Mouse (Mus musculus): Measurements from ENCODE around the gene Olfr764-ps1. TPM values are rescaled to one million over a fixed set of nuclear protein-coding genes. Genes with fewer than 3 reads are reported as not detected.

Olfr764-ps1 gene
- polyA plus RNA-seq, 1 experiment from 2014 or later: not detected

Other genes with a start within 250 kb of the Olfr764-ps1 start
- 0.65 and 0.80 TPM in 2 replicates for gene Mmp19, start 249.0 kb downstream of the Olfr764-ps1 start, polyA plus RNA-seq (2014; fragmentation: Nextera tagmentation; extraction: Ambion mirVana)
- gene Dnajc14, start 235.8 kb downstream of the Olfr764-ps1 start, polyA plus RNA-seq (2014; fragmentation: Nextera tagmentation; extraction: Ambion mirVana): 34.6 and 35.1 TPM in 2 replicates
- gene Tmem198b, start 235.5 kb downstream of the Olfr764-ps1 start, polyA plus RNA-seq (2014; fragmentation: Nextera tagmentation; extraction: Ambion mirVana): 13.3 and 14.8 TPM in 2 replicates
- gene Sarnp, start 222.6 kb downstream of the Olfr764-ps1 start, polyA plus RNA-seq (2014; fragmentation: Nextera tagmentation; extraction: Ambion mirVana): 137 and 139 TPM in 2 replicates
- 27.8 and 28.4 TPM in 2 replicates for gene Ormdl2, start 218.3 kb downstream of the Olfr764-ps1 start, polyA plus RNA-seq (2014; fragmentation: Nextera tagmentation; extraction: Ambion mirVana)
- gene Gdf11, start 148.2 kb downstream of the Olfr764-ps1 start, polyA plus RNA-seq (2014; fragmentation: Nextera tagmentation; extraction: Ambion mirVana): 5.9 and 6.7 TPM in 2 replicates
- gene Cd63, start 138.9 kb downstream of the Olfr764-ps1 start, polyA plus RNA-seq (2014; fragmentation: Nextera tagmentation; extraction: Ambion mirVana): 215 and 239 TPM in 2 replicates
- gene Rdh5, start 117.0 kb downstream of the Olfr764-ps1 start, polyA plus RNA-seq (2014; fragmentation: Nextera tagmentation; extraction: Ambion mirVana): 17.6 and 20.4 TPM in 2 replicates
- gene Bloc1s1, start 115.9 kb downstream of the Olfr764-ps1 start, polyA plus RNA-seq (2014; fragmentation: Nextera tagmentation; extraction: Ambion mirVana): 228 and 269 TPM in 2 replicates
- gene Itga7, start 106.1 kb downstream of the Olfr764-ps1 start, polyA plus RNA-seq (2014; fragmentation: Nextera tagmentation; extraction: Ambion mirVana): 6.2 and 7.2 TPM in 2 replicates
- not detected in 2 replicates for gene Mettl7b, start 78.9 kb downstream of the Olfr764-ps1 start, polyA plus RNA-seq (2014; fragmentation: Nextera tagmentation; extraction: Ambion mirVana)
- not detected in 2 replicates for gene Olfr9, start 50.5 kb downstream of the Olfr764-ps1 start, polyA plus RNA-seq (2014; fragmentation: Nextera tagmentation; extraction: Ambion mirVana)
- gene Olfr763, start 29.1 kb downstream of the Olfr764-ps1 start, polyA plus RNA-seq (2014; fragmentation: Nextera tagmentation; extraction: Ambion mirVana): not detected in 2 replicates
- not detected in 2 replicates for gene Olfr765, start 10.1 kb upstream of the Olfr764-ps1 start, polyA plus RNA-seq (2014; fragmentation: Nextera tagmentation; extraction: Ambion mirVana)
- gene Olfr766-ps1, start 29.1 kb upstream of the Olfr764-ps1 start, polyA plus RNA-seq (2014; fragmentation: Nextera tagmentation; extraction: Ambion mirVana): not detected in 2 replicates
- gene Olfr767, start 43.0 kb upstream of the Olfr764-ps1 start, polyA plus RNA-seq (2014; fragmentation: Nextera tagmentation; extraction: Ambion mirVana): not detected in 2 replicates
- not detected in 2 replicates for gene Olfr768, start 59.5 kb upstream of the Olfr764-ps1 start, polyA plus RNA-seq (2014; fragmentation: Nextera tagmentation; extraction: Ambion mirVana)
- gene Olfr769, start 78.0 kb upstream of the Olfr764-ps1 start, polyA plus RNA-seq (2014; fragmentation: Nextera tagmentation; extraction: Ambion mirVana): not detected in 2 replicates
- gene Olfr770, start 99.1 kb upstream of the Olfr764-ps1 start, polyA plus RNA-seq (2014; fragmentation: Nextera tagmentation; extraction: Ambion mirVana): not detected in 2 replicates
- not detected in 2 replicates for gene Olfr771, start 124.9 kb upstream of the Olfr764-ps1 start, polyA plus RNA-seq (2014; fragmentation: Nextera tagmentation; extraction: Ambion mirVana)
- gene Olfr772, start 138.0 kb upstream of the Olfr764-ps1 start, polyA plus RNA-seq (2014; fragmentation: Nextera tagmentation; extraction: Ambion mirVana): not detected in 2 replicates
- not detected in 2 replicates for gene Olfr773, start 147.5 kb upstream of the Olfr764-ps1 start, polyA plus RNA-seq (2014; fragmentation: Nextera tagmentation; extraction: Ambion mirVana)
- not detected in 2 replicates for gene Olfr774, start 196.3 kb upstream of the Olfr764-ps1 start, polyA plus RNA-seq (2014; fragmentation: Nextera tagmentation; extraction: Ambion mirVana)
- gene Olfr775, start 208.5 kb upstream of the Olfr764-ps1 start, polyA plus RNA-seq (2014; fragmentation: Nextera tagmentation; extraction: Ambion mirVana): not detected in 2 replicates
- gene Olfr776, start 219.2 kb upstream of the Olfr764-ps1 start, polyA plus RNA-seq (2014; fragmentation: Nextera tagmentation; extraction: Ambion mirVana): not detected in 2 replicates
- not detected in 2 replicates for gene Olfr777, start 231.6 kb upstream of the Olfr764-ps1 start, polyA plus RNA-seq (2014; fragmentation: Nextera tagmentation; extraction: Ambion mirVana)